Mouse (Mus musculus) c-Kit-negative CD71-positive TER-119-positive erythroid progenitor cells, embryonic 14.5 days (primary cell): ENCODE results near the gene Nxf1.
"Not testable (repeated sequence)": the region's sequence is repeated elsewhere in the genome, so short reads cannot be mapped to it uniquely, and the experiment has no call there.

Experiments used
- DNase-seq: peaks from one replicate; pipeline ENCODE4 v3.0.0-alpha.2; 2013; ENCODE audit warnings: low read depth, low spot score

Nxf1 gene

GRCm38 (mm10) chr19:8724392-8724791, 32.5 kb upstream of the Nxf1 start:
- DNase-seq, result no peak

GRCm38 (mm10) chr19:8725081-8725613, 31.7 kb upstream of the Nxf1 start:
- no peak for DNase-seq

- no peak for DNase-seq
Measured at GRCm38 (mm10) chr19:8726609-8727390, 30.1 kb upstream of the Nxf1 start.

GRCm38 (mm10) chr19:8727495-8728114, 29.3 kb upstream of the Nxf1 start:
- no peak for DNase-seq

GRCm38 (mm10) chr19:8728335-8729099, 28.4 kb upstream of the Nxf1 start:
- not testable (repeated sequence) for DNase-seq

- DNase-seq, result no peak
Measured at GRCm38 (mm10) chr19:8734334-8734733, 22.5 kb upstream of the Nxf1 start.

- DNase-seq, result no peak
Measured at GRCm38 (mm10) chr19:8735389-8736159, 21.3 kb upstream of the Nxf1 start, which contains the start of gene Wdr74. Wdr74 (plus strand) TSS chr19:8735827.

GRCm38 (mm10) chr19:8736160-8736467, 20.8 kb upstream of the Nxf1 start:
- DNase-seq, result no peak

- no peak for DNase-seq
Measured at GRCm38 (mm10) chr19:8738911-8739310, 18.0 kb upstream of the Nxf1 start.

- no peak for DNase-seq
Measured at GRCm38 (mm10) chr19:8739646-8740045, 17.2 kb upstream of the Nxf1 start.

GRCm38 (mm10) chr19:8740603-8741002, 16.3 kb upstream of the Nxf1 start, which contains the start of gene 1700092M07Rik:
1700092M07Rik (plus strand) TSS chr19:8740718.
- no peak for DNase-seq

- DNase-seq, result peak; percentile 97
Measured at GRCm38 (mm10) chr19:8741243-8741869, 15.5 kb upstream of the Nxf1 start, which contains the start of gene Stx5a. Stx5a (plus strand) TSS chr19:8741413.

- DNase-seq, result no peak
Measured at GRCm38 (mm10) chr19:8742176-8742575, 14.7 kb upstream of the Nxf1 start.

GRCm38 (mm10) chr19:8745382-8745781, 11.5 kb upstream of the Nxf1 start:
- no peak for DNase-seq

GRCm38 (mm10) chr19:8747368-8747767, 9.5 kb upstream of the Nxf1 start:
- no peak for DNase-seq

- no peak for DNase-seq
Measured at GRCm38 (mm10) chr19:8755652-8756051, 1.2 kb upstream of the Nxf1 start.

GRCm38 (mm10) chr19:8757471-8757998, 662 bp downstream of the Nxf1 start:
- no peak for DNase-seq

- DNase-seq, result no peak
Measured at GRCm38 (mm10) chr19:8758899-8759298, 2.0 kb downstream of the Nxf1 start.

- no peak for DNase-seq
Measured at GRCm38 (mm10) chr19:8760757-8761156, 3.9 kb downstream of the Nxf1 start.

- DNase-seq, result no peak
Measured at GRCm38 (mm10) chr19:8763276-8763675, 6.4 kb downstream of the Nxf1 start.

- no peak for DNase-seq
Measured at GRCm38 (mm10) chr19:8765562-8765961, 8.7 kb downstream of the Nxf1 start.
